Mouse (Mus musculus) mouse embryonic stem cell (cell line): ENCODE data around the gene Fhod1.

Experiments used
- in situ Hi-C, 2 experiments: fragments of 300-500 bp; cut with MboI; formaldehyde crosslinking; loops; 1 replicate in 1 of 2; 3 replicates in 1 of 2; pipeline ENCODE4 v1.14.3; 2019 to 2020; ENCODE audit warnings: low sequenced_read_pairs in 2 of 2, low pct_unique_long_range_greater_than_20kb in 1 of 2, mixed read lengths in 1 of 2; ENCODE audit not compliant: unreplicated experiment in 1 of 2

Gene Fhod1

GRCm38 (mm10) chr8:105326968-105327367 lies 20.8 kb downstream of the Fhod1 start:
- in situ Hi-C loops, result no loop called here

GRCm38 (mm10) chr8:105326141-105326672 lies 21.5 kb downstream of the Fhod1 start, which contains the start of the genes Lrrc29 and Tmem208:
Lrrc29 (minus strand) TSS chr8:105326278.
Tmem208 (plus strand) TSS chr8:105326354.
- in situ Hi-C loops, result no loop called here

- in situ Hi-C loops, result no loop called here
Measured at GRCm38 (mm10) chr8:105325641-105326093, 22.1 kb downstream of the Fhod1 start.

GRCm38 (mm10) chr8:105323183-105323582 lies 24.6 kb downstream of the Fhod1 start:
- in situ Hi-C loops, result no loop called here

- in situ Hi-C loops, result no loop called here
Measured at GRCm38 (mm10) chr8:105318662-105319190, 29.0 kb downstream of the Fhod1 start.

GRCm38 (mm10) chr8:105317941-105318340 lies 29.8 kb downstream of the Fhod1 start:
- in situ Hi-C loops, result no loop called here

GRCm38 (mm10) chr8:105315073-105315769 lies 32.5 kb downstream of the Fhod1 start:
- in situ Hi-C loops, result no loop called here

GRCm38 (mm10) chr8:105313622-105314402 lies 33.9 kb downstream of the Fhod1 start:
- in situ Hi-C loops, result no loop called here

- in situ Hi-C loops, result no loop called here
Measured at GRCm38 (mm10) chr8:105312891-105313481, 34.8 kb downstream of the Fhod1 start.

- in situ Hi-C loops, result no loop called here
Measured at GRCm38 (mm10) chr8:105311718-105312117, 36.0 kb downstream of the Fhod1 start.

GRCm38 (mm10) chr8:105310118-105310517 lies 37.6 kb downstream of the Fhod1 start:
- in situ Hi-C loops, result no loop called here

- in situ Hi-C loops, result no loop called here
Measured at GRCm38 (mm10) chr8:105309142-105309847, 38.5 kb downstream of the Fhod1 start.

- in situ Hi-C loops, result no loop called here
Measured at GRCm38 (mm10) chr8:105308428-105308827, 39.3 kb downstream of the Fhod1 start.

- in situ Hi-C loops, result no loop called here
Measured at GRCm38 (mm10) chr8:105307670-105308069, 40.1 kb downstream of the Fhod1 start.

- in situ Hi-C loops, result no loop called here
Measured at GRCm38 (mm10) chr8:105306146-105306691, 41.5 kb downstream of the Fhod1 start.

- in situ Hi-C loops, result no loop called here
Measured at GRCm38 (mm10) chr8:105305211-105306145, 42.3 kb downstream of the Fhod1 start, which contains the start of gene Elmo3. Elmo3 (plus strand) TSS chr8:105305601.
